Mouse (Mus musculus) MEL (cell line): ENCODE data around the gene Gm44805.

ENCODE experiments used
- BHLHE40 ChIP-seq: IDR thresholded peaks from 2 replicates; pipeline ENCODE4 v1.6.1; 2012; ENCODE audit warnings: low read depth, mild to moderate bottlenecking, inconsistent platforms, low read length, improper control_type of control experiment, borderline replicate concordance
- CHD1 ChIP-seq: IDR thresholded peaks from 2 replicates; pipeline ENCODE4 v1.6.1; 2012; ENCODE audit warnings: low read depth, mild to moderate bottlenecking, inconsistent platforms, low read length, improper control_type of control experiment
- CTCF ChIP-seq, 3 experiments: IDR thresholded peaks in 2 of 3; conservative IDR thresholded peaks in 1 of 3; 2 replicates each; pipeline ENCODE4 v1.5.1; 2011 to 2012; ENCODE audit warnings: low read length in 3 of 3, low read depth in 2 of 3, mild to moderate bottlenecking in 2 of 3, improper control_type of control experiment in 1 of 3, inconsistent platforms in 1 of 3, mixed read lengths in 1 of 3, moderate library complexity in 1 of 3; ENCODE audit not compliant: control insufficient read depth in 1 of 3, insufficient read depth in 1 of 3, poor library complexity in 1 of 3, severe bottlenecking in 1 of 3
- ELF1 ChIP-seq: IDR thresholded peaks from 2 replicates; pipeline ENCODE4 v1.6.1; 2014; ENCODE audit warnings: low read depth, mild to moderate bottlenecking, inconsistent platforms, low read length, improper control_type of control experiment, moderate library complexity
- EP300 ChIP-seq, 2 experiments: IDR thresholded peaks; 2 replicates each; pipeline ENCODE4 v1.6.1; 2011; ENCODE audit warnings: improper control_type of control experiment in 2 of 2, low read length in 2 of 2, low read depth in 1 of 2, mild to moderate bottlenecking in 1 of 2
- ETS1 ChIP-seq: IDR thresholded peaks from 2 replicates; pipeline ENCODE4 v1.6.1; 2012; ENCODE audit warnings: low read depth, mild to moderate bottlenecking, inconsistent platforms, low read length, improper control_type of control experiment, moderate library complexity
- MAX ChIP-seq: IDR thresholded peaks from 2 replicates; pipeline ENCODE4 v1.6.1; 2011; ENCODE audit warnings: low read length, improper control_type of control experiment
- MEF2A ChIP-seq: IDR thresholded peaks from 2 replicates; pipeline ENCODE4 v1.6.1; 2014; ENCODE audit warnings: low read depth, mild to moderate bottlenecking, inconsistent platforms, low read length, improper control_type of control experiment; ENCODE audit not compliant: poor library complexity, insufficient replicate concordance, severe bottlenecking; ENCODE audit errors: extremely low read depth
- MYB ChIP-seq: IDR thresholded peaks from 2 replicates; pipeline ENCODE4 v1.6.1; 2011; ENCODE audit warnings: mild to moderate bottlenecking, low read depth, low read length, improper control_type of control experiment
- POLR2A ChIP-seq, 2 experiments: IDR thresholded peaks; 2 replicates each; pipeline ENCODE4 v1.6.1; 2011 to 2012; ENCODE audit warnings: low read length in 2 of 2, mild to moderate bottlenecking in 2 of 2, control low read depth in 1 of 2, improper control_type of control experiment in 1 of 2, low read depth in 1 of 2, moderate library complexity in 1 of 2; ENCODE audit not compliant: control insufficient read depth in 1 of 2, insufficient read depth in 1 of 2, poor library complexity in 1 of 2
- TAL1 ChIP-seq: IDR thresholded peaks from 2 replicates; pipeline ENCODE4 v1.6.1; 2012; ENCODE audit warnings: mild to moderate bottlenecking, inconsistent platforms, low read length, moderate library complexity, mixed read lengths
- USF1 ChIP-seq: IDR thresholded peaks from 2 replicates; pipeline ENCODE4 v1.6.1; 2014; ENCODE audit warnings: low read depth, mild to moderate bottlenecking, inconsistent platforms, low read length, improper control_type of control experiment, moderate library complexity
- ZC3H11A ChIP-seq: IDR thresholded peaks from 2 replicates; pipeline ENCODE4 v1.6.1; 2012; ENCODE audit warnings: low read depth, mild to moderate bottlenecking, inconsistent platforms, low read length, improper control_type of control experiment
- ZNF384 ChIP-seq: IDR thresholded peaks from 2 replicates; pipeline ENCODE4 v1.6.1; 2012; ENCODE audit warnings: low read depth, mild to moderate bottlenecking, inconsistent platforms, low read length, improper control_type of control experiment

- no peak for TF ChIP-seq EP300 (IDR thresholded peaks at IDR 0.05; ENCODE audit: low read depth in 1 of 2, low read length in 2 of 2)
- TF ChIP-seq USF1: no peak
- TF ChIP-seq ZNF384: no peak
- TF ChIP-seq MYB: no peak
- TF ChIP-seq ZC3H11A: no peak
- TF ChIP-seq TAL1: no peak
- no peak for TF ChIP-seq CHD1
- no peak for TF ChIP-seq CTCF (IDR thresholded peaks at IDR 0.05 in 2 of 3, conservative IDR thresholded peaks at IDR 0.05 in 1 of 3; ENCODE audit: control insufficient read depth in 1 of 3, insufficient read depth in 1 of 3, low read depth in 2 of 3, low read length in 3 of 3, poor library complexity in 1 of 3, severe bottlenecking in 1 of 3)
- TF ChIP-seq MEF2A: no peak
- TF ChIP-seq ETS1: no peak
- TF ChIP-seq ELF1: no peak
- TF ChIP-seq MAX: no peak
- no peak for TF ChIP-seq BHLHE40
- TF ChIP-seq POLR2A (IDR thresholded peaks at IDR 0.05; ENCODE audit: control insufficient read depth in 1 of 2, insufficient read depth in 1 of 2, low read depth in 1 of 2, low read length in 2 of 2, poor library complexity in 1 of 2): no peak
Measured at GRCm38 (mm10) chr7:19623433-19623832, 57.8 kb downstream of the Gm44805 start.
